Mouse (Mus musculus): ENCODE results near the gene C87436. TPM values are rescaled to one million over a fixed set of nuclear protein-coding genes. Genes with fewer than 3 reads are reported as not detected.

C87436 gene
- total and polyA plus RNA-seq, 3 experiments: 5.2 to 8.7 (median 8.1) TPM

DNA sequence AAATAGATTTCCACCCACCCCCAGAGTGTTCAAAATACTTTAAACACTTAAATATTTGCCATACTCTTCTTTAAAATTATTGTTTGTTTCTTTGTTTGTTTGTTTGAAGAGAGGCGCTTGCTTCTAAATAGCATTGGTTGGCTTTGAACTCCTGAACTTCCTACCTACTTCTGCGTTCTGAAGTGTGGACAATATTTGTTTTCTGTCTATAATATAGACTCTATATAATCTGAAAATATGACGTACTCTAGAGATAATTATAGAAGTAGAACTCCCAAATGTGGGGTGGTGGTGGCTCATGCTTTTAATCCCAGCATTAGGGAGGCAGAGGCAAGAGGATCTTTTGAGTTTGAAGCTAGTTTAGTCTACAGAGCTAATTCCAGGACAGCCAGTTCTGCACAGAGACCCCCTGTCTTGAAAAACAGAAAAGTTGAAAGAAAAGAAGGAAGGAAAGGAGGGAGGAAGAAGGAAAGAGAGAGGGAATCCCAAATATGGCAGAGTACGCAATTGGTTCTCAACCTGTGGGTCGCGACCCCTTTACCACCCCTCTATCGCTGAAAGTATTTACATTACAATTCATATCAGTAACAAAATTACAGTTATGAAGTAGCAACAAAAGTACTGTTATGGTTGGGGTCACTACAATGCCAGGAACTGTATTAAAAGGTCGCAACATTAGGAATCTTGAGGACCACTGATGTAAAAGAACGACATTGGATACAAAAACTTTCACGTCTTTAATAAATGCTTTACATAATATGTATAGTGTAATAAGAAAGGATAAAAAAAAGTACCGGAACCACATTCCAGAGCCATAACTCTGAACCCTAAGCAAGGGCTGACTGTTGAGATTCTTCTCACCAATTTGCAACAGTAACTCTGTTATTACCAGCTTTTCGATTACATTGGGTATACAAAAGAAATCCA, 35.2 kb upstream of the C87436 start:
- Histone ChIP-seq H3K4me2 (ENCODE audit: insufficient read depth, low read depth, poor library complexity, severe bottlenecking) (peak overlapping the region; percentile 84), H3K27me3 (replicated peaks) (peaks cover 8% of the 10 kb centered on the region), H3K9ac (ENCODE audit: insufficient read depth, low read depth) (peak overlapping the region; percentile 76), H3K36me3 (replicated peaks in 1 of 2; ENCODE audit: control insufficient read depth in 1 of 2, insufficient read depth in 1 of 2, low read length in 1 of 2) (peaks cover 0 to 10% of the 10 kb centered on the region in 2 experiments), H3K4me3 (replicated peaks in 1 of 3; ENCODE audit: low read depth in 2 of 3, low read length in 2 of 3, poor library complexity in 1 of 3) (peak overlapping the region; percentile 54 to 96 (median 94)), H3K79me2 (replicated peaks; ENCODE audit: control insufficient read depth, extremely low read depth, insufficient read depth, poor library complexity, severe bottlenecking) (peaks cover 27% of the 10 kb centered on the region), H3K27ac (ENCODE audit: insufficient read depth, low read depth) (no peak overlapping the region), H3K9me3 (replicated peaks; ENCODE audit: low read length) (no peaks in the 10 kb centered on the region), H3K4me1 (ENCODE audit: control insufficient read depth in 1 of 2, insufficient read depth in 2 of 2) (peaks cover 2 to 24% of the 10 kb centered on the region in 2 experiments; a peak in 3 of 4 replicates)
- TF ChIP-seq CHD2 (IDR thresholded peaks at IDR 0.05; ENCODE audit: low read length) (peak; percentile 96), ZNF384 (IDR thresholded peaks at IDR 0.05; ENCODE audit: low read depth, low read length) (0 out of 2 replicates have a peak, but pooled peaks have one; percentile 12), CHD1 (IDR thresholded peaks at IDR 0.05; ENCODE audit: low read depth, low read length) (no peak), MAZ (IDR thresholded peaks at IDR 0.05; ENCODE audit: low read depth, low read length) (no peak), PAX5 (IDR thresholded peaks at IDR 0.05; ENCODE audit: low read length) (no peak), USF2 (conservative IDR thresholded peaks at IDR 0.05; ENCODE audit: low read depth, low read length) (no peak)
- dilution Hi-C loops (cut with MboI; ENCODE audit: extremely low pct_ligation_motif_present, extremely low pct_unique_long_range_greater_than_20kb, low sequenced_read_pairs) (no loop called here), in situ Hi-C loops (cut with MboI; ENCODE audit: low pct_ligation_motif_present, low pct_unique_long_range_greater_than_20kb, low sequenced_read_pairs) (loop anchor here (5.0 kb wide), 1 partner anchor 36 kb away; the partner anchor contains the start of gene Fam136a)
- DNase-seq (ENCODE audit: extremely low read depth): no peak

DNA sequence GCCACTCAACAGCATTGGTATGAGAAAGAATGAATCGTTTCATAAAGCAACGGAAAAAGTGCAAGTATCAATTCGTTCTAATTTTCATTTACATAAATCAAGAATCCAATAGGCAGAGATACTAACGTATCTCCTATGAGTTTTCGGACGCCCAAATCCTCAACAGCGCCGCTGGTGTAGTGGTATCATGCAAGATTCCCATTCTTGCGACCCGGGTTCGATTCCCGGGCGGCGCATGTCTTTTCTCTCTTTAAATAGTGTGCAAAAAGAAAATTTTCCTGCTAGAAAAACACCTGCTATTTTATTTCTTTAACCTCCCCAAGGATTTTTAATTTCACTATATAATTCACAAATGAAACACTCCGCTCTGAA, 34.5 kb upstream of the C87436 start:
- in situ Hi-C loops (cut with MboI; ENCODE audit: low pct_ligation_motif_present, low pct_unique_long_range_greater_than_20kb, low sequenced_read_pairs) (loop anchor here (5.0 kb wide), 1 partner anchor 36 kb away; the partner anchor contains the start of gene Fam136a), dilution Hi-C loops (cut with MboI; ENCODE audit: extremely low pct_ligation_motif_present, extremely low pct_unique_long_range_greater_than_20kb, low sequenced_read_pairs) (no loop called here)
- Histone ChIP-seq H3K79me2 (replicated peaks; ENCODE audit: control insufficient read depth, extremely low read depth, insufficient read depth, poor library complexity, severe bottlenecking) (peaks cover 30% of the 10 kb centered on the region), H3K27me3 (replicated peaks) (peaks cover 8% of the 10 kb centered on the region), H3K36me3 (replicated peaks in 1 of 2; ENCODE audit: control insufficient read depth in 1 of 2, insufficient read depth in 1 of 2, low read length in 1 of 2) (peaks cover 0 to 13% of the 10 kb centered on the region in 2 experiments), H3K9me3 (replicated peaks; ENCODE audit: low read length) (no peaks in the 10 kb centered on the region), H3K4me1 (ENCODE audit: control insufficient read depth in 1 of 2, insufficient read depth in 2 of 2) (peaks cover 0 to 21% of the 10 kb centered on the region in 2 experiments; a peak in 2 of 4 replicates), H3K27ac (ENCODE audit: insufficient read depth, low read depth) (no peak overlapping the region), H3K4me2 (ENCODE audit: insufficient read depth, low read depth, poor library complexity, severe bottlenecking) (no peak overlapping the region; the same call in 1 of the 2 replicates), H3K4me3 (replicated peaks in 1 of 3; ENCODE audit: low read depth in 2 of 3, low read length in 2 of 3, poor library complexity in 1 of 3) (peak overlapping the region; percentile 54 to 96 (median 94)), H3K9ac (ENCODE audit: insufficient read depth, low read depth) (peak overlapping the region; percentile 76; the same call in 1 of the 2 replicates)
- DNase-seq (ENCODE audit: extremely low read depth): peak; percentile 87
- TF ChIP-seq TBP (conservative IDR thresholded peaks at IDR 0.05; ENCODE audit: low read depth, low read length) (peak; percentile 100), ELF1 (IDR thresholded peaks at IDR 0.05; ENCODE audit: low read depth, low read length) (peak; percentile 97), MAFK (IDR thresholded peaks at IDR 0.05; ENCODE audit: insufficient replicate concordance, low read length) (peak; percentile 96), TCF12 (IDR thresholded peaks at IDR 0.05; ENCODE audit: low read depth, low read length) (no peak), ZKSCAN1 (IDR thresholded peaks at IDR 0.05; ENCODE audit: borderline replicate concordance, low read depth, low read length) (no peak), E2F4 (IDR thresholded peaks at IDR 0.05; ENCODE audit: insufficient replicate concordance, low read depth, low read length) (peak; percentile 60; the same call in 1 of the 2 replicates), MAZ (IDR thresholded peaks at IDR 0.05; ENCODE audit: low read depth, low read length) (no peak), KAT2A (IDR thresholded peaks at IDR 0.05; ENCODE audit: insufficient replicate concordance, low read length) (0 out of 2 replicates have a peak, but pooled peaks have one; percentile 76)
